Mouse (Mus musculus): ENCODE measurements around the gene Pde12. TPM values are rescaled to one million over a fixed set of nuclear protein-coding genes. Genes with fewer than 3 reads are reported as not detected.

Gene Pde12
- polyA plus RNA-seq, 1 experiment from 2014 or later = 8.4 TPM

- H3K4me1 ChIP-seq (replicated peaks) = peaks cover 54% of the 10 kb centered on the region
- H3K4me2 ChIP-seq = peak overlapping the region; percentile 98
- H3K36me3 ChIP-seq = peaks cover 23% of the 10 kb centered on the region
- H3K4me3 ChIP-seq (replicated peaks) = peak overlapping the region; percentile 95
- H3K27me3 ChIP-seq = no peaks in the 10 kb centered on the region
- no peaks in the 10 kb centered on the region for H3K9me3 ChIP-seq (replicated peaks)
- peak overlapping the region; percentile 92 for H3K9ac ChIP-seq
- ATAC-seq (ENCODE audit: low read depth) (peak; percentile 64), DNase-seq (peak; percentile 52)
- peak overlapping the region; percentile 89 for H3K27ac ChIP-seq
- WGBS (ENCODE audit: insufficient replicate concordance) = under 1% methylated on average over 73 of the region's 73 CpGs
Observed at GRCm38 (mm10) chr14:26668371-26669291, 1.1 kb downstream of the Pde12 start.

- H3K4me1 ChIP-seq (replicated peaks) = peaks cover 55% of the 10 kb centered on the region
- WGBS (ENCODE audit: insufficient replicate concordance) = 11% methylated on average over 6 of the region's 6 CpGs
Observed at GRCm38 (mm10) chr14:26667991-26668370, 1.7 kb downstream of the Pde12 start.

GRCm38 (mm10) chr14:26663851-26664250 lies 5.8 kb downstream of the Pde12 start:
- H3K4me1 ChIP-seq (replicated peaks) = peaks cover 38% of the 10 kb centered on the region
- no peak overlapping the region for H3K27ac ChIP-seq
- 84% methylated on average over 2 of the region's 2 CpGs for WGBS (ENCODE audit: insufficient replicate concordance)
- H3K27me3 ChIP-seq = no peaks in the 10 kb centered on the region
- DNase-seq (no peak), ATAC-seq (ENCODE audit: low read depth) (no peak)
- no peak overlapping the region for H3K9ac ChIP-seq
- peaks cover 37% of the 10 kb centered on the region for H3K36me3 ChIP-seq
- no peaks in the 10 kb centered on the region for H3K9me3 ChIP-seq (replicated peaks)
- no peak overlapping the region for H3K4me3 ChIP-seq (replicated peaks)
- no peak overlapping the region for H3K4me2 ChIP-seq

More at GRCm38 (mm10) chr14:26667991-26668370, 1.7 kb downstream of the Pde12 start:
- peak overlapping the region; percentile 98 for H3K4me2 ChIP-seq
- no peaks in the 10 kb centered on the region for H3K27me3 ChIP-seq
- ATAC-seq (ENCODE audit: low read depth) (no peak), DNase-seq (no peak)
- H3K36me3 ChIP-seq = peaks cover 25% of the 10 kb centered on the region
- H3K4me3 ChIP-seq (replicated peaks) = peak overlapping the region; percentile 95
- H3K9ac ChIP-seq = peak overlapping the region; percentile 92
- H3K9me3 ChIP-seq (replicated peaks) = no peaks in the 10 kb centered on the region
- H3K27ac ChIP-seq = peak overlapping the region; percentile 89

GRCm38 (mm10) chr14:26662488-26662887 lies 7.2 kb downstream of the Pde12 start:
- H3K4me2 ChIP-seq = no peak overlapping the region
- WGBS (ENCODE audit: insufficient replicate concordance) = 33% methylated on average over 2 of the region's 2 CpGs
- H3K9ac ChIP-seq = no peak overlapping the region
- ATAC-seq (ENCODE audit: low read depth) (peak; percentile 65), DNase-seq (no peak)
- H3K9me3 ChIP-seq (replicated peaks) = no peaks in the 10 kb centered on the region
- H3K27me3 ChIP-seq = no peaks in the 10 kb centered on the region
- H3K4me1 ChIP-seq (replicated peaks) = peaks cover 30% of the 10 kb centered on the region
- H3K36me3 ChIP-seq = peaks cover 48% of the 10 kb centered on the region
- no peak overlapping the region for H3K4me3 ChIP-seq (replicated peaks)
- H3K27ac ChIP-seq = no peak overlapping the region; the same call in 1 of the 2 replicates

GRCm38 (mm10) chr14:26662016-26662415 lies 7.7 kb downstream of the Pde12 start:
- DNase-seq = no peak
- H3K9ac ChIP-seq = no peak overlapping the region
- no peak overlapping the region for H3K4me2 ChIP-seq
- WGBS (ENCODE audit: insufficient replicate concordance) = 71% methylated on average over 3 of the region's 3 CpGs
- H3K9me3 ChIP-seq (replicated peaks) = no peaks in the 10 kb centered on the region
- H3K4me1 ChIP-seq (replicated peaks) = peaks cover 26% of the 10 kb centered on the region
- H3K4me3 ChIP-seq (replicated peaks) = no peak overlapping the region
- H3K36me3 ChIP-seq = peaks cover 52% of the 10 kb centered on the region
- no peak for ATAC-seq (ENCODE audit: low read depth)
- H3K27ac ChIP-seq = no peak overlapping the region; the same call in 1 of the 2 replicates
- no peaks in the 10 kb centered on the region for H3K27me3 ChIP-seq

- Histone ChIP-seq H3K9ac (no peak overlapping the region), H3K4me2 (no peak overlapping the region), H3K4me3 (replicated peaks) (no peak overlapping the region), H3K27me3 (no peaks in the 10 kb centered on the region), H3K36me3 (peaks cover 52% of the 10 kb centered on the region), H3K9me3 (replicated peaks) (no peaks in the 10 kb centered on the region), H3K4me1 (replicated peaks) (peaks cover 12% of the 10 kb centered on the region), H3K27ac (no peak overlapping the region)
- ATAC-seq (ENCODE audit: low read depth) = no peak
- 86% methylated on average over 1 of the region's 1 CpGs for WGBS (ENCODE audit: insufficient replicate concordance)
- DNase-seq = no peak
Observed at GRCm38 (mm10) chr14:26660233-26660632, 9.4 kb downstream of the Pde12 start.

GRCm38 (mm10) chr14:26658178-26658577 lies 11.5 kb downstream of the Pde12 start:
- Histone ChIP-seq H3K9me3 (replicated peaks) (no peaks in the 10 kb centered on the region), H3K4me3 (replicated peaks) (no peak overlapping the region), H3K27me3 (no peaks in the 10 kb centered on the region), H3K4me2 (no peak overlapping the region), H3K4me1 (replicated peaks) (peaks cover 8% of the 10 kb centered on the region), H3K27ac (no peak overlapping the region), H3K9ac (no peak overlapping the region), H3K36me3 (peaks cover 55% of the 10 kb centered on the region)
- DNase-seq = no peak
- ATAC-seq (ENCODE audit: low read depth) = no peak

GRCm38 (mm10) chr14:26651901-26652300 lies 17.8 kb downstream of the Pde12 start:
- Histone ChIP-seq H3K27me3 (no peaks in the 10 kb centered on the region), H3K4me2 (no peak overlapping the region), H3K36me3 (peaks cover 57% of the 10 kb centered on the region), H3K4me1 (replicated peaks) (no peaks in the 10 kb centered on the region), H3K27ac (no peak overlapping the region), H3K9me3 (replicated peaks) (no peaks in the 10 kb centered on the region), H3K9ac (no peak overlapping the region), H3K4me3 (replicated peaks) (no peak overlapping the region)
- no peak for ATAC-seq (ENCODE audit: low read depth)
- no peak for DNase-seq

GRCm38 (mm10) chr14:26647811-26648210 lies 21.9 kb downstream of the Pde12 start:
- ATAC-seq (ENCODE audit: low read depth) (no peak), DNase-seq (no peak)
- Histone ChIP-seq H3K27ac (no peak overlapping the region), H3K9me3 (replicated peaks) (no peaks in the 10 kb centered on the region), H3K4me2 (no peak overlapping the region), H3K4me3 (replicated peaks) (no peak overlapping the region), H3K27me3 (no peaks in the 10 kb centered on the region), H3K36me3 (peaks cover 27% of the 10 kb centered on the region), H3K4me1 (replicated peaks) (peaks cover 16% of the 10 kb centered on the region), H3K9ac (no peak overlapping the region)
- WGBS (ENCODE audit: insufficient replicate concordance) = 81% methylated on average over 2 of the region's 2 CpGs

GRCm38 (mm10) chr14:26645989-26646650 lies 23.6 kb downstream of the Pde12 start:
- no peak for DNase-seq
- H3K27me3 ChIP-seq = no peaks in the 10 kb centered on the region
- no peak overlapping the region for H3K4me2 ChIP-seq
- peaks cover 16% of the 10 kb centered on the region for H3K4me1 ChIP-seq (replicated peaks)
- no peak for ATAC-seq (ENCODE audit: low read depth)
- no peak overlapping the region for H3K4me3 ChIP-seq (replicated peaks)
- 84% methylated on average over 5 of the region's 5 CpGs for WGBS (ENCODE audit: insufficient replicate concordance)
- no peaks in the 10 kb centered on the region for H3K9me3 ChIP-seq (replicated peaks)
- H3K9ac ChIP-seq = no peak overlapping the region
- H3K36me3 ChIP-seq = peaks cover 25% of the 10 kb centered on the region
- no peak overlapping the region for H3K27ac ChIP-seq

GRCm38 (mm10) chr14:26643006-26643624 lies 26.6 kb downstream of the Pde12 start:
- no peak for ATAC-seq (ENCODE audit: low read depth)
- H3K4me2 ChIP-seq = no peak overlapping the region
- peaks cover 14% of the 10 kb centered on the region for H3K36me3 ChIP-seq
- no peaks in the 10 kb centered on the region for H3K27me3 ChIP-seq
- no peak overlapping the region for H3K4me3 ChIP-seq (replicated peaks)
- H3K9me3 ChIP-seq (replicated peaks) = no peaks in the 10 kb centered on the region
- no peak overlapping the region for H3K27ac ChIP-seq
- 48% methylated on average over 3 of the region's 3 CpGs for WGBS (ENCODE audit: insufficient replicate concordance)
- H3K4me1 ChIP-seq (replicated peaks) = peaks cover 36% of the 10 kb centered on the region
- DNase-seq = no peak
- H3K9ac ChIP-seq = no peak overlapping the region
